Mouse (Mus musculus): Measurements from ENCODE around the gene Pdia3.

GRCm38 (mm10) chr2:121474180-121474535 is 60.6 kb downstream of the Pdia3 start:
- no peak for TF ChIP-seq EP300 (optimal IDR thresholded peaks at IDR 0.05)
- no peak for TF ChIP-seq CTCF (IDR thresholded peaks at IDR 0.05; ENCODE audit: low read depth)
